Mouse (Mus musculus) CH12.LX (cell line): ENCODE results near the gene Cstl1. TPM values are rescaled to one million over a fixed set of nuclear protein-coding genes. Genes with fewer than 3 reads are reported as not detected.

Source experiments
- DNase-seq: peaks from one replicate; pipeline ENCODE4 v3.0.0-alpha.2; 2013; ENCODE audit errors: extremely low read depth
- H3K27ac ChIP-seq: 2 replicates; pipeline ENCODE4 v1.5.1; 2012; ENCODE audit warnings: low read depth, mild to moderate bottlenecking, control low read depth, moderate library complexity; ENCODE audit not compliant: insufficient read depth
- H3K27me3 ChIP-seq: replicated peaks from 2 replicates; pipeline ENCODE3; 2012; ENCODE audit warnings: inconsistent platforms
- H3K36me3 ChIP-seq, 2 experiments: replicated peaks in 1 of 2; 2 replicates each; pipeline versions ENCODE3 to v1.6.1; 2012; ENCODE audit warnings: inconsistent platforms in 1 of 2, low read length in 1 of 2, mild to moderate bottlenecking in 1 of 2, mixed read lengths in 1 of 2, moderate library complexity in 1 of 2; ENCODE audit not compliant: control insufficient read depth in 1 of 2, insufficient read depth in 1 of 2
- H3K4me1 ChIP-seq, 2 experiments: 2 replicates each; pipeline ENCODE4 v1.6.1; 2012; ENCODE audit warnings: inconsistent platforms in 1 of 2, moderate library complexity in 1 of 2; ENCODE audit not compliant: insufficient read depth in 2 of 2, control insufficient read depth in 1 of 2
- H3K4me2 ChIP-seq: 2 replicates; pipeline ENCODE4 v1.6.1; 2012; ENCODE audit warnings: low read depth, mild to moderate bottlenecking, control low read depth; ENCODE audit not compliant: poor library complexity, insufficient read depth, severe bottlenecking
- H3K4me3 ChIP-seq, 3 experiments: fragments of 150-350 bp in 1 of 3; sonication (generic) in 1 of 3; replicated peaks in 1 of 3; 2 replicates each; pipeline versions ENCODE3 to v1.5.1; 2011 to 2012; ENCODE audit warnings: low read depth in 2 of 3, low read length in 2 of 3, mild to moderate bottlenecking in 2 of 3, moderate library complexity in 2 of 3, control low read depth in 1 of 3, improper control_type of control experiment in 1 of 3, inconsistent platforms in 1 of 3, mixed read lengths in 1 of 3; ENCODE audit not compliant: poor library complexity in 1 of 3
- H3K79me2 ChIP-seq: replicated peaks from 2 replicates; pipeline ENCODE4 v1.6.1; 2012; ENCODE audit warnings: mild to moderate bottlenecking, moderate library complexity; ENCODE audit not compliant: control insufficient read depth, poor library complexity, insufficient read depth, severe bottlenecking; ENCODE audit errors: extremely low read depth
- H3K9ac ChIP-seq: 2 replicates; pipeline ENCODE4 v1.6.1; 2012; ENCODE audit warnings: low read depth, mild to moderate bottlenecking, control low read depth, moderate library complexity; ENCODE audit not compliant: insufficient read depth
- H3K9me3 ChIP-seq: replicated peaks from 2 replicates; pipeline ENCODE3; 2012; ENCODE audit warnings: low read length, inconsistent platforms, mixed read lengths
- BHLHE40 ChIP-seq: IDR thresholded peaks from 2 replicates; pipeline ENCODE4 v1.6.1; 2011; ENCODE audit warnings: mild to moderate bottlenecking, low read depth, low read length, improper control_type of control experiment
- CHD1 ChIP-seq: IDR thresholded peaks from 2 replicates; pipeline ENCODE4 v1.6.1; 2012; ENCODE audit warnings: low read depth, low read length, improper control_type of control experiment, inconsistent platforms
- CHD2 ChIP-seq: IDR thresholded peaks from 2 replicates; pipeline ENCODE4 v1.6.1; 2011; ENCODE audit warnings: low read length, improper control_type of control experiment
- CTCF ChIP-seq, 2 experiments: IDR thresholded peaks in 1 of 2; conservative IDR thresholded peaks in 1 of 2; 2 replicates each; pipeline ENCODE4 v1.5.1; 2011 to 2012; ENCODE audit warnings: low read depth in 2 of 2, low read length in 2 of 2, improper control_type of control experiment in 1 of 2, inconsistent platforms in 1 of 2, mild to moderate bottlenecking in 1 of 2, moderate library complexity in 1 of 2
- E2F4 ChIP-seq: IDR thresholded peaks from 2 replicates; pipeline ENCODE4 v1.6.1; 2011; ENCODE audit warnings: low read depth, low read length, improper control_type of control experiment; ENCODE audit not compliant: insufficient replicate concordance
- ELF1 ChIP-seq: IDR thresholded peaks from 2 replicates; pipeline ENCODE4 v1.6.1; 2014; ENCODE audit warnings: low read depth, mild to moderate bottlenecking, inconsistent platforms, low read length, improper control_type of control experiment
- EP300 ChIP-seq: IDR thresholded peaks from 2 replicates; pipeline ENCODE4 v1.6.1; 2011; ENCODE audit warnings: low read length, improper control_type of control experiment
- HCFC1 ChIP-seq: IDR thresholded peaks from 2 replicates; pipeline ENCODE4 v1.6.1; 2012; ENCODE audit warnings: low read depth, mild to moderate bottlenecking, inconsistent platforms, low read length, improper control_type of control experiment
- IRF4 ChIP-seq: IDR thresholded peaks from 2 replicates; pipeline ENCODE4 v1.6.1; 2014; ENCODE audit warnings: low read depth, mild to moderate bottlenecking, inconsistent platforms, low read length, improper control_type of control experiment
- JUN ChIP-seq: IDR thresholded peaks from 2 replicates; pipeline ENCODE4 v1.6.1; 2011; ENCODE audit warnings: low read depth, mild to moderate bottlenecking, low read length, improper control_type of control experiment, moderate library complexity; ENCODE audit not compliant: insufficient read depth
- JUND ChIP-seq: conservative IDR thresholded peaks from 2 replicates; pipeline ENCODE4 v1.6.1; 2011; ENCODE audit warnings: low read depth, low read length, improper control_type of control experiment
- MAX ChIP-seq: IDR thresholded peaks from 2 replicates; pipeline ENCODE4 v1.6.1; 2011; ENCODE audit warnings: low read length, improper control_type of control experiment
- MAZ ChIP-seq: IDR thresholded peaks from 2 replicates; pipeline ENCODE4 v1.6.1; 2012; ENCODE audit warnings: low read depth, mild to moderate bottlenecking, inconsistent platforms, low read length, improper control_type of control experiment, moderate library complexity
- MEF2A ChIP-seq: IDR thresholded peaks from 2 replicates; pipeline ENCODE4 v1.6.1; 2014; ENCODE audit warnings: low read depth, mild to moderate bottlenecking, inconsistent platforms, low read length, improper control_type of control experiment, borderline replicate concordance
- MXI1 ChIP-seq: IDR thresholded peaks from 2 replicates; pipeline ENCODE4 v1.6.1; 2011; ENCODE audit warnings: mild to moderate bottlenecking, low read depth, low read length, improper control_type of control experiment
- MYC ChIP-seq: IDR thresholded peaks from 2 replicates; pipeline ENCODE4 v1.6.1; 2011; ENCODE audit warnings: low read depth, mild to moderate bottlenecking, improper control_type of control experiment, low read length
- NELFE ChIP-seq: IDR thresholded peaks from 2 replicates; pipeline ENCODE4 v1.6.1; 2011; ENCODE audit warnings: low read depth, low read length, improper control_type of control experiment
- NRF1 ChIP-seq: IDR thresholded peaks from 2 replicates; pipeline ENCODE4 v1.6.1; 2014; ENCODE audit warnings: low read depth, mild to moderate bottlenecking, inconsistent platforms, low read length, improper control_type of control experiment, moderate library complexity
- PAX5 ChIP-seq: IDR thresholded peaks from 2 replicates; pipeline ENCODE4 v1.6.1; 2012; ENCODE audit warnings: low read length, inconsistent platforms, mixed read lengths
- POLR2A ChIP-seq: IDR thresholded peaks from 2 replicates; pipeline ENCODE4 v1.6.1; 2011; ENCODE audit warnings: low read depth, mild to moderate bottlenecking, improper control_type of control experiment, low read length
- RAD21 ChIP-seq: IDR thresholded peaks from 2 replicates; pipeline ENCODE4 v1.6.1; 2011; ENCODE audit warnings: low read depth, mild to moderate bottlenecking, low read length, improper control_type of control experiment, moderate library complexity
- RCOR1 ChIP-seq: conservative IDR thresholded peaks from 2 replicates; pipeline ENCODE4 v1.6.1; 2012; ENCODE audit warnings: low read depth, mild to moderate bottlenecking, inconsistent platforms, low read length, improper control_type of control experiment
- SIN3A ChIP-seq: IDR thresholded peaks from 2 replicates; pipeline ENCODE4 v1.6.1; 2012; ENCODE audit warnings: low read length, improper control_type of control experiment, inconsistent platforms
- SMC3 ChIP-seq: IDR thresholded peaks from 2 replicates; pipeline ENCODE4 v1.6.1; 2011; ENCODE audit warnings: low read depth, low read length, improper control_type of control experiment
- TBP ChIP-seq: conservative IDR thresholded peaks from 2 replicates; pipeline ENCODE4 v1.6.1; 2011; ENCODE audit warnings: low read depth, low read length, improper control_type of control experiment
- USF1 ChIP-seq: IDR thresholded peaks from 2 replicates; pipeline ENCODE4 v1.6.1; 2014; ENCODE audit warnings: low read depth, mild to moderate bottlenecking, inconsistent platforms, low read length, improper control_type of control experiment
- USF2 ChIP-seq: conservative IDR thresholded peaks from 2 replicates; pipeline ENCODE4 v1.6.1; 2011; ENCODE audit warnings: low read depth, low read length, improper control_type of control experiment
- ZNF384 ChIP-seq: IDR thresholded peaks from 2 replicates; pipeline ENCODE4 v1.6.1; 2012; ENCODE audit warnings: low read depth, low read length, improper control_type of control experiment, inconsistent platforms
- dilution Hi-C: fragments of 300-500 bp; cut with MboI; formaldehyde crosslinking; loops from 2 replicates; pipeline ENCODE4 v1.14.3; 2020; ENCODE audit warnings: low sequenced_read_pairs; ENCODE audit not compliant: extremely low pct_unique_long_range_greater_than_20kb, extremely low pct_ligation_motif_present
- in situ Hi-C: fragments of 300-500 bp; cut with MboI; formaldehyde crosslinking; loops from 3 replicates; pipeline ENCODE4 v1.14.3; 2019; ENCODE audit warnings: low sequenced_read_pairs, low pct_ligation_motif_present, low pct_unique_long_range_greater_than_20kb, mixed read lengths
- polyA plus RNA-seq: library from polyadenylated mRNA; unstranded; fragments of >175 nt; gene quantifications from 2 replicates; pipeline ENCODE4 v1.2.1, GENCODE M21; 2012; ENCODE audit warnings: low read depth; ENCODE audit not compliant: insufficient read length
- total RNA-seq, 2 experiments: library from RNA; depleted of rRNA; stranded (reverse); fragments of 300-350 nt in 1 of 2; fragments of >200 nt in 1 of 2; gene quantifications; 2 replicates each; pipeline ENCODE4 v1.2.3; 2012 to 2014

Gene Cstl1
- total RNA-seq (2012; rRNA removed) (not detected in 2 replicates), total RNA-seq (2014; rRNA removed) (not detected in 2 replicates), polyA plus RNA-seq (not detected in 2 replicates)

DNA sequence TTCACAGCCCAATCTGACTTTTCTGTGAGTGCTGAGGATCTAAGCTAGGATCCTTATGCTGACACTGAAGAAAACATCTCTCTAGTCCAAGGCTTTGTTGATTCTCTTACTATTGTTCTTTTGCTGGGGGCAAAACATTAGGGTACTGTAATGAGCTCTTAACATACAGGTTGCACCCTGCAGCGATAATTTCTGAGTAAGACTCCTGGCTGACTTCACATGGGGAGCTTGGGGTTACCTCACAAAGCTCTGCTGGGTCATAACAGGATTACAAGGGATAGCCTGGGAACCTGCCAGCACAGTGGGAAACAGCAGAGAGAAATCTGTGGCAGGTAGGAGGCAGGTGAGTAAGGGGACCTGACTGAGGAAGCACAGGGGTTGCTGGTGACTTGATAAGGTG lies at the start of gene Cstl1:
Cstl1 (plus strand) TSS at position 301 of the 400 bp plus-strand sequence.
- Histone ChIP-seq H3K36me3 (no peaks in the 10 kb centered on the region), H3K27ac (no peak within 1 kb of the TSS), H3K4me2 (no peak within 1 kb of the TSS), H3K4me1 (peaks cover 2 to 3% of the 10 kb centered on the region in 2 experiments; a peak in 2 of 4 replicates), H3K9ac (no peak within 1 kb of the TSS), H3K27me3 (peaks cover 13% of the 10 kb centered on the region), H3K79me2 (no peaks in the 10 kb centered on the region), H3K4me3 (no peak within 1 kb of the TSS), H3K9me3 (no peaks in the 10 kb centered on the region)
- DNase-seq = no peak
- dilution Hi-C loops = no loop called here
- TF ChIP-seq MXI1 = no peak
- TF ChIP-seq PAX5 = no peak
- no peak for TF ChIP-seq USF2
- TF ChIP-seq RCOR1 = no peak
- TF ChIP-seq IRF4 = no peak
- no peak for TF ChIP-seq E2F4
- TF ChIP-seq POLR2A = no peak
- TF ChIP-seq MAZ = no peak
- no peak for TF ChIP-seq NRF1
- no peak for TF ChIP-seq SMC3
- no peak for TF ChIP-seq CHD2
- in situ Hi-C loops = no loop called here

GRCm38 (mm10) chr2:148706409-148707201 lies 43.6 kb upstream of the Cstl1 start:
- TF ChIP-seq BHLHE40 (no peak), TBP (no peak), MAZ (no peak), USF1 (no peak), MEF2A (no peak), JUND (no peak), SIN3A (no peak), RAD21 (peak; percentile 64), MAX (no peak), HCFC1 (no peak), CHD1 (no peak), MYC (no peak), SMC3 (peak; percentile 61), EP300 (no peak), NELFE (no peak), CTCF (conservative IDR thresholded peaks at IDR 0.05 in 1 of 2, IDR thresholded peaks at IDR 0.05 in 1 of 2; ENCODE audit: low read depth in 2 of 2, low read length in 2 of 2) (peak; percentile 53 to 76; a peak in 3 of 4 replicates), ELF1 (no peak), POLR2A (no peak), ZNF384 (no peak), JUN (no peak)
- TF ChIP-seq, all 38 proteins: peak for 3
- Histone ChIP-seq H3K9ac (no peak overlapping the region), H3K4me3 (no peak overlapping the region), H3K27me3 (no peaks in the 10 kb centered on the region), H3K27ac (no peak overlapping the region), H3K79me2 (no peaks in the 10 kb centered on the region), H3K36me3 (no peaks in the 10 kb centered on the region), H3K9me3 (no peaks in the 10 kb centered on the region), H3K4me2 (no peak overlapping the region), H3K4me1 (peaks cover 3% of the 10 kb centered on the region in 2 experiments; a peak in 1 of 4 replicates)
- dilution Hi-C loops = no loop called here
- in situ Hi-C loops = no loop called here
- peak; percentile 53 for DNase-seq
